Mouse (Mus musculus): ENCODE data around the gene Pax3. TPM values are rescaled to one million over a fixed set of nuclear protein-coding genes. Genes with fewer than 3 reads are reported as not detected.

Pax3 gene
- polyA plus RNA-seq, 1 experiment: not detected

- peaks cover 24% of the 10 kb centered on the region for H3K4me1 ChIP-seq
- H3K9me3 ChIP-seq: no peaks in the 10 kb centered on the region
- no peaks in the 10 kb centered on the region for H3K36me3 ChIP-seq (replicated peaks; ENCODE audit: low read length)
- no peak for TF ChIP-seq GATA1 (IDR thresholded peaks at IDR 0.05; ENCODE audit: borderline replicate concordance, low read length)
- TF ChIP-seq FLI1 (IDR thresholded peaks at IDR 0.05; ENCODE audit: low read length): no peak
- peak overlapping the region; percentile 87 for H3K4me3 ChIP-seq (replicated peaks)
- peaks cover 94% of the 10 kb centered on the region for H3K27me3 ChIP-seq (replicated peaks)
Measured at GRCm38 (mm10) chr1:78215749-78216508, 19.0 kb upstream of the Pax3 start.

GRCm38 (mm10) chr1:78211041-78211440 lies 14.1 kb upstream of the Pax3 start:
- peaks cover 95% of the 10 kb centered on the region for H3K27me3 ChIP-seq (replicated peaks)
- TF ChIP-seq FLI1 (IDR thresholded peaks at IDR 0.05; ENCODE audit: low read length): no peak
- TF ChIP-seq GATA1 (IDR thresholded peaks at IDR 0.05; ENCODE audit: borderline replicate concordance, low read length): no peak
- no peak overlapping the region for H3K4me3 ChIP-seq (replicated peaks)
- H3K9me3 ChIP-seq: peaks cover 9% of the 10 kb centered on the region; the same call in 1 of the 2 replicates
- H3K4me1 ChIP-seq: peaks cover 5% of the 10 kb centered on the region
- no peaks in the 10 kb centered on the region for H3K36me3 ChIP-seq (replicated peaks; ENCODE audit: low read length)

GRCm38 (mm10) chr1:78210568-78210967 lies 13.6 kb upstream of the Pax3 start:
- Histone ChIP-seq H3K36me3 (replicated peaks; ENCODE audit: low read length) (no peaks in the 10 kb centered on the region), H3K27me3 (replicated peaks) (peaks cover 95% of the 10 kb centered on the region), H3K4me1 (no peaks in the 10 kb centered on the region; the same call in 1 of the 2 replicates), H3K9me3 (peaks cover 9% of the 10 kb centered on the region; the same call in 1 of the 2 replicates), H3K4me3 (replicated peaks) (no peak overlapping the region)
- TF ChIP-seq GATA1 (IDR thresholded peaks at IDR 0.05; ENCODE audit: borderline replicate concordance, low read length) (no peak), FLI1 (IDR thresholded peaks at IDR 0.05; ENCODE audit: low read length) (no peak)

DNA sequence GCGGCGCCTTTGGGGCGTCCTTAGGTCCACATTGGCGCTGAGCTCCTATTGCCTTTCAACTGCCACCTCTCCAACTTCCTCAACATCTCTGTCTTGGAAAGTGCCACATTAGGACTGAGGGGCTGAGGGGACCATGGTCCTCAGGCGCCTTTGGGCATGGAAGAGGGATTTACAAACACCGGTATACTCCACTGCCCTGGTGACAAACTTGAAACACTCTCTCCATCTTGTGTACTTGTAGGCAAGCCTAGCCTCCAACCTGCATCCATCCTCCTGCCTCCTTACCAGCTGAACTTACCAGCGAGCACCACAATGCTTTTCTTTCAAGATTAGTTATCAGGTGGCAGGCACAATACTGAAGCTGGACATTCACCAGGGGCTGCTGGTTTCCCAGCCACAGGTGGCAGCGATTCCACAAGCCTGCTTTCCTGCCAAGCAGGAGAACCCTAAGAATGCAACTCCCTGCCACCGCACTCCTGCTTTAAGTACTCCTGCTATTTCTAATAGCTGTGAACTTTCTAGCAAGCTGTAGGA lies 11.4 kb upstream of the Pax3 start:
- H3K4me3 ChIP-seq (replicated peaks): no peak overlapping the region
- peaks cover 12% of the 10 kb centered on the region for H3K4me1 ChIP-seq
- peaks cover 96% of the 10 kb centered on the region for H3K27me3 ChIP-seq (replicated peaks)
- no peak for TF ChIP-seq GATA1 (IDR thresholded peaks at IDR 0.05; ENCODE audit: borderline replicate concordance, low read length)
- no peak for TF ChIP-seq FLI1 (IDR thresholded peaks at IDR 0.05; ENCODE audit: low read length)
- peaks cover 11% of the 10 kb centered on the region; the same call in 1 of the 2 replicates for H3K9me3 ChIP-seq
- H3K36me3 ChIP-seq (replicated peaks; ENCODE audit: low read length): no peaks in the 10 kb centered on the region

- peaks cover 14% of the 10 kb centered on the region for H3K9me3 ChIP-seq
- H3K4me1 ChIP-seq: peaks cover 31% of the 10 kb centered on the region
- no peaks in the 10 kb centered on the region for H3K36me3 ChIP-seq (replicated peaks; ENCODE audit: low read length)
- H3K27me3 ChIP-seq (replicated peaks): peaks cover 96% of the 10 kb centered on the region
- H3K4me3 ChIP-seq (replicated peaks): peak overlapping the region; percentile 91
- TF ChIP-seq GATA1 (IDR thresholded peaks at IDR 0.05; ENCODE audit: borderline replicate concordance, low read length) (no peak), FLI1 (IDR thresholded peaks at IDR 0.05; ENCODE audit: low read length) (no peak)
Measured at GRCm38 (mm10) chr1:78204341-78204740, 7.4 kb upstream of the Pax3 start.

GRCm38 (mm10) chr1:78203622-78204211 lies 6.8 kb upstream of the Pax3 start:
- Histone ChIP-seq H3K36me3 (replicated peaks; ENCODE audit: low read length) (no peaks in the 10 kb centered on the region), H3K4me1 (peaks cover 31% of the 10 kb centered on the region), H3K4me3 (replicated peaks) (peak overlapping the region; percentile 91), H3K27me3 (replicated peaks) (peaks cover 98% of the 10 kb centered on the region), H3K9me3 (peaks cover 17% of the 10 kb centered on the region)
- no peak for TF ChIP-seq GATA1 (IDR thresholded peaks at IDR 0.05; ENCODE audit: borderline replicate concordance, low read length)
- TF ChIP-seq FLI1 (IDR thresholded peaks at IDR 0.05; ENCODE audit: low read length): no peak

DNA sequence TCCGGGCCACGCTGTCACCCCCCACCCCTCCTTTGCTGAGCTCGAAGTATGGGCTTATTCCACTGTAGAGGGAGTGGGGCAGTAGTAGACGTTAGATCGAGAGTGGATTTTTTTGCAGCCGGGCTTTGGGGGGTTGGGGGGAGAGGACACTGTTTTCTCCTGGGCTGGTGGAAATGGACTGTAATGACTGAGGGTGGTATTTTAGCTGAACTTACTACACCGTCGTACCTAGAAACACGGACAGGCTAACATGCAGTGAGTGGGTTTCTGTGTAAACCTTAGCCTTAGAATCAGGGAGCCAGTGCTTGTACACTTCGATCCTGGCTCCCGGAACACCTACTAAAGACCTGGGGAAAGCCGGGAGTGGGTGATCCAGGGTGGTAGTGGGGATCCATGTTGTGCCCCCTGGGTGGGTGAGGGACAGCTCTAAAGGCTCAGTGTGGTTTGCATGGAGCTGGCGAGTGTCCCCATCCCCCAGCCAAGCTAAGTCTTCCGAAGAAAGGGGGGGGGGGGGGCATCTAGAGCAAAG lies 6.2 kb upstream of the Pax3 start:
- Histone ChIP-seq H3K36me3 (replicated peaks; ENCODE audit: low read length) (no peaks in the 10 kb centered on the region), H3K27me3 (replicated peaks) (peaks cover 98% of the 10 kb centered on the region), H3K4me1 (peaks cover 31% of the 10 kb centered on the region), H3K4me3 (replicated peaks) (peak overlapping the region; percentile 91), H3K9me3 (peaks cover 12% of the 10 kb centered on the region)
- TF ChIP-seq FLI1 (IDR thresholded peaks at IDR 0.05; ENCODE audit: low read length) (no peak), GATA1 (IDR thresholded peaks at IDR 0.05; ENCODE audit: borderline replicate concordance, low read length) (no peak)

DNA sequence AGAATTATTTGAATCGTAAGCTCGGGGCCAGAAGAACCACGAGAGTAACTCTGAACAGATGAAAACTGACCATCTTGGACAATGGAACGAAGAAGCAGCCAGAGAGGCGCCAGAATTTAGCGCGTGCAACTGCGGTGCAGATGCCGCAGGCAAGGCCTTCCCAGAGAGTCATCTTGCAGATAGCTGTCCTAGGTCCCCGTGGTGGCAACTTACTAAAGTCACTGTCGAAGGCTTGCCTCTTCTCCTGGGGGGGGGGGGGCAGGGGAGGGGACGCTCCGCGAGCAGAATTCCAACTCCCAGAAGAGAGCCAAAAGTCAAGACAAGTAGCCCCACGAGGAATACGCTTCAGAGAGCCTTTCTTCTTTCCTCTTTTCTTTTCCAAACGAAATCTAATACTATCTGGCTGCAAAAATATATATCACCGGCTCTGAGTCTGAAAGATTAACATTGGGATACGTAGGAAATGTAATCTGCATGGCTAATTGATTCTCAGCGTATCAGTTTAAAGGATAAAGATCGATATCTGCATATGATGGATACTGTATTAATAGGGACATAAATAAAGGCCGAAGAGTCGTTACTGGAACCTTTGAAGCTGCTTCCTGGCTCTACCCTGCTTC lies 5.6 kb upstream of the Pax3 start:
- H3K36me3 ChIP-seq (replicated peaks; ENCODE audit: low read length): no peaks in the 10 kb centered on the region
- peaks cover 98% of the 10 kb centered on the region for H3K27me3 ChIP-seq (replicated peaks)
- H3K4me3 ChIP-seq (replicated peaks): peak overlapping the region; percentile 91
- peaks cover 32% of the 10 kb centered on the region for H3K4me1 ChIP-seq
- peaks cover 11% of the 10 kb centered on the region; the same call in 1 of the 2 replicates for H3K9me3 ChIP-seq
- TF ChIP-seq FLI1 (IDR thresholded peaks at IDR 0.05; ENCODE audit: low read length): no peak
- TF ChIP-seq GATA1 (IDR thresholded peaks at IDR 0.05; ENCODE audit: borderline replicate concordance, low read length): no peak

DNA sequence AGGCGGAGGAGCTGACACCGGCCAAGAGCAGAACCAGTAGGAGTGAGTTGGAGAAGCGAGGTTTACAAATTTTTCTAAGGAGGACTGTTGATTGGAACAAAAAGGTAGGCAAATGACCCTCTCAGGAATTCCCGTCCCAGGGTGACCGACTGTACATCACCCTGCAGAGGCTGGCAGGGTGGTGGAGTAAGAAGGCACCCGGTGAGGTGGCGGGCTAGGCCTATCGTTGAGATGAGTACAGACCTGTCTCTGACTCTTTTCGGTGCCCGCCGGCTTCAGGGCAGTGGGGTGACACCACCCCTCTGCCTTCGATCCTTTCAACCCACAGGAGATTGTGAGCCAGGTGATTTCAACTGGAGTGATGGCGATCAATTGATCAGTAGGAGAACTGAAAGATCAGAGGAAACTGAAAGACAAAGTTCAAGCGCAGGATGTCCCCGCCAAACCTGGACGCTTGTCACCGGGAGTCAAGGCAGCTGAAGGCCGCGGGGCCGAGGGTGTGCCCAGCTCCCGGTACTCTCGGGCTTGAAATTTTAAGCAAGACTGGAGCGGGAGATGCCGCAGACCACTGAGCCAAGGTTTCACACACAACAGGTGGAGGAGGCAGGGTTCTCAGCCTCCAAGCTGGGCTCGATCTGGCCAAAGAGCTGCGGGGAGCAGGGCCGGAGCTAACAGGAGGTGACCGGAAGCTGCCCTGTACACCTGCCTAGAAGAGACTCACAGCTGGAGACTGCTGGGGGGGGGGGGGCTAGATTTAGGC lies 4.5 kb upstream of the Pax3 start:
- H3K4me3 ChIP-seq (replicated peaks): no peak overlapping the region
- TF ChIP-seq GATA1 (IDR thresholded peaks at IDR 0.05; ENCODE audit: borderline replicate concordance, low read length): no peak
- no peak for TF ChIP-seq FLI1 (IDR thresholded peaks at IDR 0.05; ENCODE audit: low read length)
- H3K9me3 ChIP-seq: peaks cover 12% of the 10 kb centered on the region; the same call in 1 of the 2 replicates
- H3K36me3 ChIP-seq (replicated peaks; ENCODE audit: low read length): no peaks in the 10 kb centered on the region
- H3K4me1 ChIP-seq: peaks cover 43% of the 10 kb centered on the region
- peaks cover 98% of the 10 kb centered on the region for H3K27me3 ChIP-seq (replicated peaks)

Data from megakaryocyte, embryonic 14.5 days (primary cell).